Mouse (Mus musculus) ovary, postnatal 10 days (tissue): Measurements from ENCODE around the gene Tmem120a.

Source experiments
- DNase-seq: peaks from one replicate; pipeline ENCODE4 v3.0.0; 2022; ENCODE audit warnings: low spot score

The Tmem120a gene

DNA sequence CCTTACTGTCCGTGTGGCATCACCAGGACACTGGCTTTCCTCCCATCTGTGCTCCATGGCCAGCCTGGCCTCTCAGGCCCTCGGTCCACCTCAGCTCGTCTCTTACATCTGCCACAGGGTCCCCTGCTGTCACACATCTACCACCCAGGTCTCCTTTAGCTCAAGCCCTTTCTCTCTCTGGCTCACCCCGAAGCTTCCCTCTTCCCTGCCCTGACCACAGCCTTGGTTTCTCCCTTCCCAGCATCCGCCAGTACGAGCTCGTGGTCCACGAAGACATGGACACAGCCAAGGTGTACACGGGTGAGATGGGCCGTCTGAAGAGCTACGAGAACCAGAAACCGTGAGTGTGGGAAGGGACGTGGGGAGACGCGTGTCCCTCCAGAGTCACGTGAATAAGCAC is 12.9 kb downstream of the Tmem120a start:
- DNase-seq: no peak

DNA sequence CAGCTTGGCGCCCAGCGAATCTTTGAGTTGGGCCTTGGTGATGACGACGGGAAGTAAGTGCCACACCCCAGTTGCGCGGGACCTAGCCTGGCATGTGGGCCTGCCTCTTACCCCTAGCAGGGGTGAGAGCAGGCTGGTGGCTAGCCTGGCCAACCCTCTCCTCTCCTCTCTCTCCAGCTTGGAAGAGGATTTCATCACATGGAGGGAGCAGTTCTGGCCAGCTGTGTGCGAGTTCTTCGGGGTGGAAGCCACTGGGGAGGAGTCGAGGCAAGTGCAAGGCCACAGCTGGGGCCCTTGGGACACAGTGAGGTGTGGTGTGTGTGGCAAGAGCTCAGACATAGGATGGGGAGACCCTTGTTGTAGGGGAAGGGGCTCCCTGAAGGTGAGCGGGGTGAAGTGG is 13.3 kb downstream of the Tmem120a start:
- DNase-seq: no peak

DNA sequence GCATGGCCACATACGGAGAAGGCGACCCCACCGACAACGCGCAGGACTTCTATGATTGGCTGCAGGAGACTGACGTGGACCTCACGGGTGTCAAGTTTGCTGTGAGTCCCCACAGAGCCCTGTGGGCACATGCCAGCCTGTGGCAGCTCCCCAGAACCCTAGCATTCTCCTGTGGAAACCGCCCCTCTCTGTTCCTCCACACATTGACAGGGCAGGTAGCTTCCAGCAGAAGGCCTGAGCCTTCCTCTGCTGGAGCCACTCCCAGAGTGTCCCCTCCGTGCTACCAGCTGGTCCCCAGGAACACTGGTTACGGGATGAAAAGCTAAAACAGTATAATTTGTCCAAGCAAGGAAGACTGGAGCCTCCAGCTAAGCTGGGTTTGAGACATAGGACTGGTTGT is 14.0 kb downstream of the Tmem120a start:
- DNase-seq: no peak

DNA sequence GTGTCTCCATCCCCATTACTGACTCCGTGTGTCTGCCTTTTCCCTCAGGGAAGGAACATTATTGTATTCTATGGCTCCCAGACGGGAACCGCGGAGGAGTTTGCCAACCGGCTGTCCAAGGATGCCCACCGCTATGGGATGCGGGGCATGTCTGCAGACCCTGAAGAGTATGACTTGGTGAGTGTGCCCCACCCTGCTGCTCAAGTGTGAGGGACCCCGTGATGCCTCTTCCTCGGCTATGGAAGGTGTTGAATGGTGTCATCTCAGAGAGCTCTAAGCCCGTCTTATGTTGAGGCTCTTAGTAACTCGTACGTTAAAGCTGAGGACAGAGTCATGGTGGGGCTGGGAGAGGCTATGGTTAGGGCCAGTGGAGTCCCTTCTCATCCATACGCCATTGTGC is 14.9 kb downstream of the Tmem120a start:
- DNase-seq: no peak

DNA sequence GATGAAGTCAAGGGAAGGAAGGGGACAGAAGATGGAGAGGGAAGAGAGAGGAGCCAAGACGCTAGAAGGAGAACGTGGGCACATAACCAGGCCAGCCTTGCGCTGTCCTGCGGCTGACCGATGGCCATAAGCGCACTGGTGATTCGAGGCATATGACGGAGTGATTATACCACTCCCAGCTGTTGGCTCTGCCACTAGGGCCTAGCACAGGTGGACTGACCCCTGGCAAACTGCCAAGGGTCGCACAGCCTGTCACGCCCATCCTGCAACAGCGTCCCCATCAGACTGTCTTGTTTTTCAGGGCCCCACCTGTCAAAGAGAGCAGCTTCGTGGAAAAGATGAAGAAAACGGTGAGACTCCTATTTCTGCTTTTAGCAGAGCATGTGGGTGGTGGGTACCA is 15.9 kb downstream of the Tmem120a start:
- no peak for DNase-seq

DNA sequence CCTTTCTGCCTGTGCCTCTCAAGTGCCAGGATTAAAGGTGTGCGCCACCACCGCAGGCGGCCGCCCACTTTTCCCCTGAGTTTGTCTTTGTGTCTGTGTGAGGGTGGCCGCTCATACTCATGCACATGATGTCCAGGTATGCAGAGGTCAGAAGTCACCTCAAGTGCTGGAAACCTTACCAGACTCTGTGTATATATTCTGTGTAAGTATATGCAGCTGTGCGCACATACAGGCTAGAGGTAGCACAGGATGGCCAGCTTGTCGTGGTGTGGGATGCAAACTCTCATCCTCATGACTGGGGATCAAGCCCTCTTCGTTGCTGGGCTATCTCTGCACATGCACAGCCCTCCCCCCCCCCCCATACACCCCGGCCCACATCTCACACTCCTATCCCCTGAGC is 16.4 kb downstream of the Tmem120a start:
- no peak for DNase-seq

DNA sequence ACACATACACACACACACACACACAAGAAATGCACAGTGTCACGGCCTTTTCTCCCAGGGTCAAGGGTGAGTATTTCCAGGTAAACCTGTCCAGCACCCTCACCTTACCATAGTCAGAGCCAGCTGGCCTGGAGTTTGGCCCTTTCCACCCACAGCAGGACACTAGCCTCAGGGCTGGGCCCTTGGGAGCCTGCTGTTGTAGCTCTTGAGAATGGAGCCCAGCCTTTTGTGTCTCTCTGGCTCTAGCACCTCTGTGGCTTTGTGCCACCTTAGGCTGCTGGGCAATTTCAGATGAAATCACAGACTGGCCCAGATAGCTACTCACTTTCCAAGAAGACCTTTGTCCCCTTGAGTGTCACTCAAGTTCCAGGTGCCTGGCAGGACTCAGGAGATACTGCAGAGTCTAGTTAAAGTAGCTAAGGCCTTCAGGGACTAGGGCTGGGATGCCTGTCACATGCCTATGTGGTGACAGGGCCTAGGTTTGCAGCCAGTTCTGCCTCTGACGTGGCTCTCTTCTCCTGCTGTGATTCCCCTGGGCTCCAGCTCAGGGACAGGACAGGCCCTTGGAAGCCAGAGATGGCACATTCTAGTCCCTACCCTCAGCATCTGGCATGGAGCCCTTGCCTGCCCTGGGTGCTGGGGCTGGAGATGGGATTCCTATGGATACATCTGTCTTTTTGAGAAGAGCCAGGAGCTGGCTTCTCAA is 17.5 kb downstream of the Tmem120a start:
- no peak for DNase-seq

DNA sequence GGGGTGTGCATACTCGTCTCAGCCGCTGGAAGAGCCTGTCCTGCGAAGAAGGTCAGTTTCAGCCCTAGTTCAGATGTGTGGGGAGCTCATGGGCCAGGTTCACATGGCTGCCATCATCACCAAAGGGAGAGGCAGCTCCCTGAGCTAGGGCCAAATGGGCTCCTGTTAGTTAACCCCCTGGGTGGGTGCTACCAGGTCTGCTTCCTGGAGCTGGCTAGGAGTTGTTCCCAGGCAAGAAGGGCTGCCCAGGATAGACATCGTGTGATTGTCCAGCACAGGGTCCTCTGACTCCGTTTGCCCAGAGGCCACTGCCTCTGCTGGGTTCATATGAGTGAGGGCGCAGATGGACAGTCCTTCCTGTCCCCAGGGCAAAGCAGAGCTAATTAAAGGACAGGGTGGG is 18.3 kb downstream of the Tmem120a start:
- DNase-seq: no peak

DNA sequence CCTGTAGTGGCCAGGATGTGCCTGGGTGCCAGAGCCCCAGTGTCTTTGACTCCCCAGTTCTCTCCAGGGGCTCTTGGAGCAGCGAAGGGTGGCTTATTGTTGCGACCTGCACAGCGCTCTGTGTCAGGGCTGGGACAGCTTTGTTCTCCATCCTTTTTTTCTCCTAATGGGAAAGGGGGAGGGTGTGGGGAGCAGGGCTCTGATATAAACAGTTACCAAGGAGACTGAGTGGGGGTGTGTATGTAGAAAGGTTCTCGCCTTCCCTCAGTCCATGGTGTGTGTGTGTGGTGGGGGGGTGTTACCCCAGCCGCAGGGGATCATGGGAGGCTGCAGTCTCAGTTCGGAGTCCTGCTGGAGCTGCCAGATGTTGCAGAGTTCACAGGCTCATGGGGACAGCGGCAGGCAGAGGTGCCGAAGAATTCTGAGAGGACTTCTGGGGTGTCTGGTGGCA is 18.8 kb downstream of the Tmem120a start:
- DNase-seq: no peak

DNA sequence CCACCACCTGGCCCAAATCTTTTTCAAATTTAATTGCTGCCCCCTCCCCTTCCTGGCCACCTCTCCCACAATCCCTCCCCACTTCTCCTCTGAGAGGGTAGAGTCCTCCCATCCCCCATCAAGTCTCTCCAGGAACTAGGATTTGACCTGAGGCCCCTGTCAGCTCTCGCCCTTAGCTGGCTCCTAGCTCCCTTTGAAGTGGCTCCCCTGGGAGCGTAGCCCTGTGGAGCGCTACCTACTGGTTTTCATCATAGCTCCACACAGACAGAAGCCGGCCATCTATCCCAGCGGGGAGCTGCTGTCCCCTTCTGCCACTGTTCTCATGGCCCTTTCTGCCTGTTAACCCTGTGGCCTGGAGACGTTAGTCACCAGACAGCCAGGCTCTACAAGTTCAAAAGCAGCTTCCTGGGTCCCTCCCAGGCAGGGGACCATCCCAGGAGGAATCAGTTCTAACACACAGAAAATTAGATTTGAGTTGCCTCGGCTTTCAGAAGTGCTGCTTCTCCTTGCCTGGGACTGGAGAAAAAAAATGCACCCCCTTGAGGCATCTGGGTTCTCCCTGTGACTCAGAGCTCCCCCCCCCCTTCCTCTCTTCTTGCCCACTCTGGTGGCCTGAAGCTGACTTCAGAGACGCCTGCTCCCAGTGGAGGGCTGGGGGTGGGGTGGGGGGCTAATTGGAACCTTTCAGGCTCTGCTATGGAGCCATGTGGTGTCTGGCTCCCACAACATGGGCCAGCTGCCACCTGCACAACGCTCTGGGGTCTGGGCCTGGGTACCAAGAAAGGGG is 19.5 kb downstream of the Tmem120a start:
- DNase-seq: no peak

DNA sequence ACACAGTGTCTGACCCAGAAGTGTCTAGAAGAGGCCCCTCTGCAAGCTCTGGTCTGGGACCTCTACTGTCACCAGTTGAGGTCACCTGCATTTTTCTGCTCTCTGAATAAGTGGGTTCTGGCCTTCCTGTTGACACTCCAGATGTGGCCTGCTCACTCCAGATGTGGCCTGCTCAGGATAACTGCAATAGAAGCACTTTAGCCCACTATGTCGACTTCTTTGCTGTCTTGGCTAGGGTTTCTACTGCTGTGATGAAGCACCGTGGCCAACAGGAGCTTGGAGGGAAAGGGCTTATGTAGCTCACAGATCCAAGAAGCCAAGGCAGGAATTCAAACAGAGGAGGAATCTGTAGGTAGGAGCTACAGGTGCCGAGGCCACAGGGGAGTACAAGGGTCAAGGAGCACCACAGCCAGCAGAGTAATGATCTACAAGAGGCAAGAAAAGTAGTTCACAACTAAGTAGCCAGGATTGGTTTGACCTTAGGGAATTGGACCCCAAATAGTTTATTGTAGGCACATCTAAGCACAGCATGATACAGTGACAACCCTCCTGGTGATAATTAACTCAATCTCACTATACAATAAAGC is 21.0 kb downstream of the Tmem120a start:
- DNase-seq: no peak

DNA sequence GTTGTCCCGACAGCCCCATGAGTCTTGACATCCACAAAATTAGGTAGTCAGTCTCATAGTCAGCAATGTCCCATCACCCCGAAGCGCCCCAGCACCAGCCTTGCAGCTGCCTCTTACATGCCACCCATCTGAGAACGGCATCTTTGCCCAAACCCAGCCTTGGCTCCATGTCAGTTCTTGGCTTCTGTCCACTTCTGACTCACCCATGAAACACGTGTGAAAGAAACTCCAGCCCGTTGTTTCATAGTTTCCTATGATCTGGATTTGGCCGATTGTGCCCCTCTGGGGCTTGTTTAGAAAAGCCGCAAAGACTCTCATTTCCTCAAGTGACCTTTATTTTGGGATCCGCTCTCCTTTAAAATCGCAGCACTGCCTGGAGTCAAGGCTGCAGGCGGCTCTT is 22.1 kb downstream of the Tmem120a start:
- DNase-seq: no peak

DNA sequence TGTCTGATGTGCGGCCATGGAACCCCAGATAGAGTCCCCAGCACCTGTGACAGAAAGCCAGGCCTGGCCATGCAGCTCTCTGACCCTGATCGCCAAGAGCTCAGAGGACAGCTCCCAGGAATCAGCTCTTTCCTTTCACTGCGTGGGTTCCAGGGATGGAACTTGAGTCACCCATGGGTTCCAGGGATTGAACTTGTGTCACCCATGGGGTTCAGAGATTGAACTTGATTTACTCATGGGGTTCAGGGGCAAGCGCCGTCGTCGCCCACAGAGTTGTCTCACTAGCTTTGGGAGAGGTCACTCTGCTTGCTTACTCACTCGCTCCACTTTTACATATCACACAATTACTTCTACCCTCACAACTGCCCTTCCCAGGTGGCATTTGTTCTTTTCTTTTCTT is 23.2 kb downstream of the Tmem120a start:
- DNase-seq: no peak

DNA sequence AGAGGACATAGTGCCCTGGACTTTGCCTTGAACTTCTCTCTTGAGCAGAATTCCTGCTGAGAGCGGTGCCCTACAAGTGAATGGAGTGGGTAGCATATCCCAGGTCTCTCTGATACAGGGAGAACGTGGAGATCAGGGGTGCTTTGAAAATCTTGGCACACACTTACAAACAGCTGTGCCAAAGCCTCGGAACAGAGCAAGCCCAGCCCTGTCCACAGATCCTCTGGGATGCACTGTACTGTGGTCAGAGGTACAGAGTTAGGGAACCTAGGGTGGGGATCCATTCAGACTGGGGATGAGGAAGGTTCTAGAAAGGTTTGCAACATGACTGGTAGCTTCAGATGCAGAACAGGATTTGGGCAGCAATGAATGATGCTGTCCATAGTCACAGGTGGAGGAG is 24.1 kb downstream of the Tmem120a start:
- no peak for DNase-seq

DNA sequence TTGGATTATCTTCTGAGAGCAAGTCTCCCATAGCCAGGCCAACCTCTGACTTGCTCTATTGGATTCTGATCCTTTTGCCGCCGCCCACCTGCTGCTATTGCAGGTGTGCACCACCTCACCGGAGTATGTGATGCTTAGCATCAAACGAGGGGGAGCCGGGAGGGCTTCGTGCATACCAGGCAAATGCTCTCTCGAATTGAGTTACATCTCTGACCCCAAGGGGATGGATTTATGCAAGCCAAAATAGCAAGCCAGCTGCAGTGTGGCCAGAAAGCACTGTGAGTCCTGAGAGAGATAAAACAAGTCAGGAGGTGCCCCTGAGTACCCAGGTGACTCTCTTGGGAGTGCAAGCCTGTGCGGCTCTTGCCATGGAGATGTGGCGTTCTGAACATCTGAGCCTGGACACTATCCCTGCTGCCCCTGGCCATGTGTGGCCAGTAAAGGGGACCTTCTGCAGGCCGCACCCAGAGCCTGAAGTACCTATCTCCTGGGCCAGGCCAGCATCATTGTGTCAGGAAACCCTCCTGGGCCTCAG is 24.6 kb downstream of the Tmem120a start:
- DNase-seq: no peak

DNA sequence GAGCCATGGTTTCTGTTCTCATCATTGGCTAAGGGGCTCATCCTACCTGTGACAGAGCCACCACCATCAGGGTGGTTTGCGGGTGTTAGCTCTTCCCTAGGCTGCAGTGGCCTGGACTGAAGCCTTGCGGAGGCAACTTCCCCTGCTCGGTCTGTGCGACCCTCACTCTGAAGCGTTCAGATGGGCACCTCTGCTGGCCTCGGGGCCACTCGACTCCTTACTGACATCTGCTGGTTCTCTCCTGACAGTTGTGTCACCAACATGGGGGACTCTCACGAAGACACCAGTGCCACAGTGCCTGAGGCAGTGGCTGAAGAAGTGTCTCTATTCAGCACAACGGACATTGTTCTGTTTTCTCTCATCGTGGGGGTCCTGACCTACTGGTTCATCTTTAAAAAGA is 28.6 kb downstream of the Tmem120a start:
- no peak for DNase-seq

DNA sequence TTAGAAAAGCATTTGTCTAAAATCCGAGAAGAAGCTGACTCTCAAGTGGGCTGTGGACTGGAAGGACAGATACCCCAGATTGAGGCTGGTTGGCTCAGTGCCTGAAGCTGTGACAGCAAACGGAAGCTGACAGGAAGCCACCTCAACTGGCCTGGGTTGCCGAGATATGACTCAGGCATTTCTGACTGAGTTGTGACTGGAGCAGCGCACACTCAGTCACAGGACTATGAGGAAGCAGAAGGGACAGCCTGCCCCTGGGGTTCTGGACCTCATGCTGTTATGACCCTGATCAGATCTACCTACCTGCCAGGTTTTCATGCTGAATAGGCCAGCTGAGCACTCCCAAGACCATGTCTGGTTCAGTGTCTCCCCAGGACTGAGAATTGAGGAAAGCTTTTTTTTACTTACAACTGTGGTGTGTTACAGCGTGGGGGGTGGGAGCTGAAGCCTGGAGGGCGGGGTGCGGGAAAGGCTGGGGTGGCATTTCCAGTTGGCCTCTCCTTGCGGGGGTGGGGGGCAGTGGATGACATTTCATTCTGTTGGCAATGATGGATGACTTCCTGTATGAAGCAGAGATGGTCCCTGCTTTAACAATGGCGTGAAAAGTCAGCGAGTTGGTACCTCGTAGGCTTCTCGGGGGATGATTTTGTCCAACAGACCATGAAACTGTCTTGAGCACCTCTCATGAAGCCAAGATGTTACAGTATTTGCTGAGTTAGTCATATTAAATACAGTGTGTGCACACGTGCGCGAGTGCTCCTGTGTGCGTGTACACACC is 30.6 kb downstream of the Tmem120a start:
- DNase-seq: no peak

DNA sequence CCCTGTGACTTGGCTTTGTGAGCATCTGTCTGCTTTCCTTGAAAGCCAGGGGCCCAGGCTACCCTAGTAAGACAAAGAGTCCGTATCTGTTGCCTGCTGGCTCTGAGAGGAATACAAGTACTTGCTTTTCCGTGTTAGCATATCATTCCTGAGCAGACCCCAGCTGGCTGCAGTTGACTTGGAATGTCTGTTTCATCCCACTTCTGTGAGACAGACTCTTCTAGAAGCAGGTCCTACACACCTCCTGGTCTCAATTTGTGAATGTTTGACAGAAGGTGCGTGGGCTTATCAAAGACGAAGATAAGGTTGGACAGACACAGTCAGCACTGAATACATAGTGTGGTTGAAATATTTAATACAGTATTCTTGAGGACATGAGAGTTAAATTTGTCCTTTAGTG is 31.4 kb downstream of the Tmem120a start:
- no peak for DNase-seq

DNA sequence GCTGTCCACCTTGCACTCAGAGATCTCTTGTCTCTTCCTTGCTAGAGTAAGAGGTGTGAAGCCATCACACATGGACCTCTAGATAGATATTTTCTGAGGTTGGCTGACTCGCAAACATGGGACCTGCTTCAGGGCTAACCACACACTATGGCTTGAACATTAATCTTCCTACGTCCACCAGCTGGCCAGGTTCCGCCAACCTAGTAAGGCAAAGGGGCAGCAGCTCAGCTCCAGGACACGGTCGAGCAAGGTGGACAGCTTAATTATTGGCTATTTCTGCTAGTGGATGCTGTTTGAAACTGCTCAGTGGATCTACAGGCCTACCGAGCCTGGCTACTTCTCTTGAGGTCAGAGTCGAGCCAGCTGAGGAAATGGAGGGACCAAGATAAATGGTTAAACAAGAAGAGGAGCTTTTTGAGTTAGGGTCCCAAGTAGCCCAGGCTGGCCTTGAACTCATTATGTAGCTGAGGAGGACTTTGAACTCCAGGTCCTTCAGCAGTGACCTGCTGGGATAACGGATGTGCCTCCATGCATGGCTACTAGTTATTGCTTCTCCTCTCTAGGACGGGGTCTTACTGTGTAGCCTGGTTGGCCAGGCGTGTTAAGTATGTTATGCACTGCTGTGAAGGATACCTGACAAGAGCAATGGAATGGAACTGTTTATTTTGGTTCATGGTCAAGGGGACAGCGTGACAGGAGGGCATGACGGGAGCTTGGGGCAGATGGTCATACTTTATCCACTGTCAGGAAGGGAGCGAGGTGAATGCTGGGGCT is 32.5 kb downstream of the Tmem120a start:
- no peak for DNase-seq

DNA sequence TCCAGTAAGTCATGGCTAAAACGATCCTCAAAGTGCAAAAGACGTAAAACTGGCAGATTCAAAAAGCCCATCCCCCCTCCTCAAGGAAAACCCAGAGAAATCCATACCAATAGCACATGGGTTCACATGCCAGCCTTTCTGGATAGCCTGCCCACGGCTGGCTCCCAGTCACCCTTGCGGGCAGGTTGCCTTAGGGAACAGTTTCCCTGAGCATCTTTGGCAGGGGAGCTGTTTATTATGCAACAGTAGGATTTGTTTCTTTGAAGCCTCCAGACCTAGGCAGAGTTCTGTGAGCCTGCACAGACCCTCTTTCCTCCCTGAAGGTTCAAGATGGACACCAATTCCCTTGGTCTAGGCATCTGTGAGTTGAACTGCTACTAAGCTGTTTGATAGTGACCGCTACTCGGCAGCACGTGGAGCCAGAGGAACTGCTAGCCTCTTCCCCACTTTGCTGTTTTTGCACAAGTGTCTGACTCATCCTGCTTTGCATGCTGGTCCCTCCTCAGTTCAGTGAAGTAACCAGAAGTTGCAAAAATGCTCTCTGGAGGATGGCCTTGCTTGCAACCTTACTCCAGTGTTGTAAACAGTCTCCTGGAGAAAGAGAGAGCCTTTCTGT is 33.5 kb downstream of the Tmem120a start:
- no peak for DNase-seq

DNA sequence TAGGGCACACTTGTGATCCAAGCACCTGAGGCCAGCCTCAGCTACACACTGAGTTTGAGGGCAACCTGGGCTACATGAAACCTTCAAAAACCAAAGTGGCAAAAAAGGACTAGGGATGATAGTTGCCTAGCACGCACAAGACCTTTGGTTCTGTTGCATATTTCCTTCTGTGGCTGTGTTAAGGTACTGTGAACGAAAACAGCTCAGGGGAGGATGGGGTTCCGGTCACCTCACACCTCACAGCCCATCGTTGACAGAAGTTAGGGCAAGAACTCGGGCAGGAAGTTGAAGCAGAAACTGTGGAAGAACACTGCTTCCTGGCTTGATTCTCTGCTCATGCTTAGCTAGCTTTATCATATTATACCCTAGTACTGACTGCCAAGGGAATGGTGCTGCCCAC is 34.5 kb downstream of the Tmem120a start:
- no peak for DNase-seq
